Mouse (Mus musculus): ENCODE data around the gene Agbl3. TPM values are rescaled to one million over a fixed set of nuclear protein-coding genes. Genes with fewer than 3 reads are reported as not detected.
A peak's percentile ranks its signal among the peaks of the same experiment; 100 is the strongest.

The Agbl3 gene
- 14.6 and 17.1 TPM in 2 replicates for polyA plus RNA-seq (2015; fragmentation: Nextera tagmentation; extraction: Ambion mirVana)

DNA sequence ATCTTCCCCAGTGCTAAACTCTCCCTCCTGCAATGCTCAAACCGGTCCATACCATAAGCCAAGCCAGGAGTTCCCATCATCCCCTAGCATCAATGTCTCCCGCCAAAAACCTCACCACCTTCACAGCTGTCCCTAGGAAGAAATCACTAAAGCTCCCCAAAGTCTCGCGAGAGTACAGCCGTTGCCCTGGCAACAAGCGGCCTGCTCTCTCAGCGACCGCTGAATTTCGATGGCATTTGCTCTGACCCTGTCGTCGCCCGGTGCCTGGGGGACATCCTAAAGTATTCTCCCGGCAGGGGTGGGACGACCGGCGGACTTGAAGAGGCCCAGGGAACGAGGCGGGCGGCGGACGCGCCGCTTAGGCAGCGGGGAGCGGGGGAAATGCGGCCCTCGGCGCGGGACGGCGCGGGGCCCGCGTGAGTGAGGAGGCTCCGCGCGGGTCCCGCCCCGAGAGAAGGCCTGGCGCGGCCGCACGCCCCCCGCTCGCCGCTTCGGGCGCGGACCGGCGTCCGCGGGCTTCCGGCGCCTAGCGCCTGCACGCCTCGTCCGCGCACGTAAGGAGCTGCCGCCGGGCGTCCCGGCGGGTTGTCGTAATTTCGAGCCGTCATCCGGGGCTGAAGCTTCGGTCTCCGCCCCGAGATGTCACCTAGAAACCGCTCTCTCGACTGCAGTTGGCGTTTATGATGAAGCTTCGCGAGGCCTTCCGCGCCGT lies at the start of gene Agbl3:
TSS of gene Agbl3 (plus strand) at position 202 of the 712 bp plus-strand sequence.
- 0 out of 2 replicates have a peak, but pooled peaks have one; percentile 3 for TF ChIP-seq CTCF (IDR thresholded peaks at IDR 0.05; ENCODE audit: low read depth)
- peak within 1 kb of the TSS; percentile 98 for H3K27ac ChIP-seq
- no peaks in the 10 kb centered on the region for H3K4me1 ChIP-seq (replicated peaks; ENCODE audit: insufficient read depth, low read length)
- DNase-seq (ENCODE audit: low spot score) (peak; percentile 97), ATAC-seq (replicated peaks; ENCODE audit: low FRiP score, low read depth) (peak; percentile 95)
- H3K27me3 ChIP-seq (ENCODE audit: insufficient read depth, low read length) = no peaks in the 10 kb centered on the region
- H3K4me3 ChIP-seq (replicated peaks; ENCODE audit: low read depth, low read length) = peak within 1 kb of the TSS; percentile 78
- no peaks in the 10 kb centered on the region for H3K36me3 ChIP-seq (ENCODE audit: insufficient read depth, low read length)
- H3K9ac ChIP-seq (ENCODE audit: low read depth, low read length) = peak within 1 kb of the TSS; percentile 97
- H3K9me3 ChIP-seq (replicated peaks; ENCODE audit: low read length) = no peaks in the 10 kb centered on the region
- 1% methylated on average over 70 of the region's 81 CpGs for WGBS
- peak within 1 kb of the TSS; percentile 91 for H3K4me2 ChIP-seq (ENCODE audit: low read length)

- no peak overlapping the region for H3K27ac ChIP-seq
- no peak overlapping the region for H3K4me2 ChIP-seq (ENCODE audit: low read length)
- no peaks in the 10 kb centered on the region for H3K36me3 ChIP-seq (ENCODE audit: insufficient read depth, low read length)
- no peaks in the 10 kb centered on the region for H3K27me3 ChIP-seq (ENCODE audit: insufficient read depth, low read length)
- WGBS = 64% methylated on average over 6 of the region's 6 CpGs
- no peak overlapping the region for H3K9ac ChIP-seq (ENCODE audit: low read depth, low read length)
- H3K9me3 ChIP-seq (replicated peaks; ENCODE audit: low read length) = no peaks in the 10 kb centered on the region
- ATAC-seq (replicated peaks; ENCODE audit: low FRiP score, low read depth) = no peak
- H3K4me3 ChIP-seq (replicated peaks; ENCODE audit: low read depth, low read length) = no peak overlapping the region
- peaks cover 12% of the 10 kb centered on the region for H3K4me1 ChIP-seq (replicated peaks; ENCODE audit: insufficient read depth, low read length)
- no peak for DNase-seq (ENCODE audit: low spot score)
- no peak for TF ChIP-seq CTCF (IDR thresholded peaks at IDR 0.05; ENCODE audit: low read depth)
These were observed 49.2 kb upstream of the Agbl3 start for GRCm38 (mm10) chr6:34731007-34731406.

GRCm38 (mm10) chr6:34731529-34731928 lies 48.7 kb upstream of the Agbl3 start:
- H3K4me1 ChIP-seq (replicated peaks; ENCODE audit: insufficient read depth, low read length) = peaks cover 12% of the 10 kb centered on the region
- ATAC-seq (replicated peaks; ENCODE audit: low FRiP score, low read depth) (no peak), DNase-seq (ENCODE audit: low spot score) (no peak)
- no peak overlapping the region for H3K4me3 ChIP-seq (replicated peaks; ENCODE audit: low read depth, low read length)
- no peaks in the 10 kb centered on the region for H3K27me3 ChIP-seq (ENCODE audit: insufficient read depth, low read length)
- no peak overlapping the region for H3K9ac ChIP-seq (ENCODE audit: low read depth, low read length)
- H3K4me2 ChIP-seq (ENCODE audit: low read length) = no peak overlapping the region
- H3K27ac ChIP-seq = no peak overlapping the region
- WGBS = 64% methylated on average over 9 of the region's 9 CpGs
- H3K36me3 ChIP-seq (ENCODE audit: insufficient read depth, low read length) = no peaks in the 10 kb centered on the region
- TF ChIP-seq CTCF (IDR thresholded peaks at IDR 0.05; ENCODE audit: low read depth) = no peak
- H3K9me3 ChIP-seq (replicated peaks; ENCODE audit: low read length) = no peaks in the 10 kb centered on the region

- no peak for TF ChIP-seq CTCF (IDR thresholded peaks at IDR 0.05; ENCODE audit: low read depth)
- no peaks in the 10 kb centered on the region for H3K27me3 ChIP-seq (ENCODE audit: insufficient read depth, low read length)
- H3K27ac ChIP-seq = no peak overlapping the region
- no peak overlapping the region for H3K9ac ChIP-seq (ENCODE audit: low read depth, low read length)
- 75% methylated on average over 13 of the region's 13 CpGs for WGBS
- no peak overlapping the region for H3K4me3 ChIP-seq (replicated peaks; ENCODE audit: low read depth, low read length)
- ATAC-seq (replicated peaks; ENCODE audit: low FRiP score, low read depth) (no peak), DNase-seq (ENCODE audit: low spot score) (no peak)
- H3K36me3 ChIP-seq (ENCODE audit: insufficient read depth, low read length) = no peaks in the 10 kb centered on the region
- H3K4me2 ChIP-seq (ENCODE audit: low read length) = no peak overlapping the region
- H3K4me1 ChIP-seq (replicated peaks; ENCODE audit: insufficient read depth, low read length) = peaks cover 2% of the 10 kb centered on the region; the same call in 1 of the 2 replicates
- H3K9me3 ChIP-seq (replicated peaks; ENCODE audit: low read length) = no peaks in the 10 kb centered on the region
These were observed 45.1 kb upstream of the Agbl3 start for GRCm38 (mm10) chr6:34734940-34735695.

GRCm38 (mm10) chr6:34736934-34737333 lies 43.3 kb upstream of the Agbl3 start:
- Histone ChIP-seq H3K4me2 (ENCODE audit: low read length) (no peak overlapping the region), H3K9ac (ENCODE audit: low read depth, low read length) (no peak overlapping the region), H3K9me3 (replicated peaks; ENCODE audit: low read length) (no peaks in the 10 kb centered on the region), H3K27ac (no peak overlapping the region), H3K27me3 (ENCODE audit: insufficient read depth, low read length) (no peaks in the 10 kb centered on the region), H3K36me3 (ENCODE audit: insufficient read depth, low read length) (no peaks in the 10 kb centered on the region), H3K4me1 (replicated peaks; ENCODE audit: insufficient read depth, low read length) (no peaks in the 10 kb centered on the region), H3K4me3 (replicated peaks; ENCODE audit: low read depth, low read length) (no peak overlapping the region)
- DNase-seq (ENCODE audit: low spot score) (no peak), ATAC-seq (replicated peaks; ENCODE audit: low FRiP score, low read depth) (no peak)
- WGBS = 63% methylated on average over 2 of the region's 2 CpGs
- TF ChIP-seq CTCF (IDR thresholded peaks at IDR 0.05; ENCODE audit: low read depth) = no peak

DNA sequence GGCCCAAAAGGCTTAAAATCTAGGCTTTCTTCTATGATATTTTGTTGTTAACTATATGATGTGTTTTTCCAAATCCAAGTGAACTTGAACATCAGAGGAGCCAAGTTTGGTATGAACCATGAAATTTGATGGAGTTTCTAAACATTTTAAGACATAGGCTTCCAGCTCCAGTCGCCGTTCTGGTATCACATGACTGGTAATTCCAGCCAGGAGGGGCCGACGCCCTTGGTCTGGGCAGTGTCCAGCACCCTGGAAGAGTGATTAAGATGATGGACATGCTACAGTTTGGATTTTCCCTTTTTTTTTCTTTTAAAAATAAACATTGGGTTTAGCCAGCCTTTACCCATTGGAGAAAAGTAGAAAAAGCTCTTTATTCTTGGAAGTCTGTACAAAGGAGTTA lies 36.3 kb upstream of the Agbl3 start:
- no peak overlapping the region for H3K9ac ChIP-seq (ENCODE audit: low read depth, low read length)
- H3K4me3 ChIP-seq (replicated peaks; ENCODE audit: low read depth, low read length) = no peak overlapping the region
- no peak overlapping the region for H3K27ac ChIP-seq
- DNase-seq (ENCODE audit: low spot score) = no peak
- H3K4me2 ChIP-seq (ENCODE audit: low read length) = no peak overlapping the region
- TF ChIP-seq CTCF (IDR thresholded peaks at IDR 0.05; ENCODE audit: low read depth) = no peak
- no peaks in the 10 kb centered on the region for H3K27me3 ChIP-seq (ENCODE audit: insufficient read depth, low read length)
- no peak for ATAC-seq (replicated peaks; ENCODE audit: low FRiP score, low read depth)
- no peaks in the 10 kb centered on the region for H3K4me1 ChIP-seq (replicated peaks; ENCODE audit: insufficient read depth, low read length)
- WGBS = 50% methylated on average over 4 of the region's 4 CpGs
- H3K36me3 ChIP-seq (ENCODE audit: insufficient read depth, low read length) = 0 out of 2 replicates have a peak, but pooled peaks cover 3% of the 10 kb centered on the region
- no peaks in the 10 kb centered on the region for H3K9me3 ChIP-seq (replicated peaks; ENCODE audit: low read length)

All from kidney, postnatal 0 days (tissue).